Mouse (Mus musculus): ENCODE results near the gene Vps37c. TPM values are rescaled to one million over a fixed set of nuclear protein-coding genes. Genes with fewer than 3 reads are reported as not detected.

Vps37c gene
- polyA plus RNA-seq, 1 experiment from 2014 or later, result 25.1 TPM

DNA sequence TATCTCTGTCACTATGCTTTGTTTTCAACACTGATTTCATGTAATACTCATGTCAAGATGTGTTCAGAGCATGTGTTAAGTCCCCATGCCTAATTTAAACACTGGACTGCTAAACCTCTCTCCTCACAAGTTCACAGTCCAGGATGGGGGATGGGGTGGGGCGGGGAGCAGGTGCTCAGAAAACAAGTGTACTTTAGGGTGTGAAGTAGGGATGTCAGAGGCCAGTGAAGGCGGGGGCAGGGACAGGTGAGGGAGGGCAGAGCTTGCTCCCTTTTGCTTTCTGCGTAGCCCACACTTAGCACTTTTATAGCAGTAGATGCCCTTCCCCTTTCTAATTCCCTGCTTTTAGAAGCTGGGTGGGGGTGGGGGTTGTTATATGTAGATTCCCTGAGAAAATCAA lies 23.4 kb upstream of the Vps37c start:
- no peak for ATAC-seq (replicated peaks; ENCODE audit: insufficient number of reproducible peaks, insufficient read depth, low FRiP score, low read depth)
- WGBS, result 52% methylated on average over 3 of the region's 3 CpGs

DNA sequence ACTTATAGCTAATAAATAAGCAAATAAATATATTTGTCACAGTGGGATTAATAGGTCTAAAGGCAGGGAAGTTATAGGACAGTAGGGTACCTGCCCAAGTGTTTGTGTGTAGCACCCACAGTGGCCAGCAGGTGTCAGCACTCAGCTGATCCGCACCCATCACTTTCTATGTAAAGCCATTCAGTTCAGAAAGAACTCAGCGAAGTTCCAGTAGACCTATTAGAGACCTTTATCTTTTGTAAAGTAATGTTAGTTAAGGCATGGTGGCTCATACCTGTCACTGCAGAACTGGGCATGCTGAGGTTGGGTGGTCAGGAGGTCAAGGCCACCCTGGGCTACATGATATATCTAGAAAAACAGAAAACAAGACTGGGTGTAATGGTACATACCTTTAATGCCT lies 23.0 kb upstream of the Vps37c start:
- no peak overlapping the region for H3K27ac ChIP-seq
- no peak overlapping the region for H3K4me2 ChIP-seq
- H3K4me3 ChIP-seq, result no peak overlapping the region
- no peaks in the 10 kb centered on the region for H3K4me1 ChIP-seq (replicated peaks)
- ATAC-seq (replicated peaks; ENCODE audit: insufficient number of reproducible peaks, insufficient read depth, low FRiP score, low read depth), result no peak; the same call in 1 of the 2 replicates
- H3K9ac ChIP-seq, result no peak overlapping the region
- no peaks in the 10 kb centered on the region for H3K36me3 ChIP-seq
- H3K9me3 ChIP-seq (replicated peaks), result no peaks in the 10 kb centered on the region
- WGBS, result 16% methylated on average over 2 of the region's 2 CpGs
- no peaks in the 10 kb centered on the region; the same call in 1 of the 2 replicates for H3K27me3 ChIP-seq

More for the DNA sequence above, 23.4 kb upstream of the Vps37c start:
- no peak overlapping the region for H3K27ac ChIP-seq
- no peaks in the 10 kb centered on the region; the same call in 1 of the 2 replicates for H3K27me3 ChIP-seq
- no peaks in the 10 kb centered on the region for H3K9me3 ChIP-seq (replicated peaks)
- H3K9ac ChIP-seq, result no peak overlapping the region
- H3K4me1 ChIP-seq (replicated peaks), result no peaks in the 10 kb centered on the region
- H3K4me2 ChIP-seq, result no peak overlapping the region
- H3K36me3 ChIP-seq, result no peaks in the 10 kb centered on the region
- H3K4me3 ChIP-seq, result no peak overlapping the region

DNA sequence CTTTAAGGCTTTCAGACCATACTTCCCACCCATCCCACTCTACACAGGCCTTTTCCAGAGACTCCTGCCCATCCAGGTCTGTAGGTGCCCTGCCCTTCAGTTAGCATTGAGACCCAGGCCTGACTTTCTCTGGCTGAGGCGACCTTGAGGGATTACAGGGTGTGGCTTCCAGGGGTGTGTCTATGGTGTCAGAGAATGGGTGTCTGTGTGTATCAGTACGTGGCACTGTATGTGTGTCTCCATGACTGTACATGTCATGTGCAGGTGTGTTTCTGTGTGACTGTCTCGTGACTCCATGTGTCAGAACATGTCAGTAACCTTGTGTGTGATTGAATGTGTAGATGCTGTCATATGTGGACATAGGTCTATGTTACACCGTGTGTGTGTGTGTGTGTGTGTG lies 17.2 kb upstream of the Vps37c start:
- Histone ChIP-seq H3K9me3 (replicated peaks) (no peaks in the 10 kb centered on the region), H3K4me2 (no peak overlapping the region), H3K4me1 (replicated peaks) (no peaks in the 10 kb centered on the region), H3K9ac (no peak overlapping the region), H3K27me3 (no peaks in the 10 kb centered on the region), H3K36me3 (no peaks in the 10 kb centered on the region), H3K27ac (no peak overlapping the region), H3K4me3 (no peak overlapping the region)
- ATAC-seq (replicated peaks; ENCODE audit: insufficient number of reproducible peaks, insufficient read depth, low FRiP score, low read depth), result no peak
- 76% methylated on average over 4 of the region's 4 CpGs for WGBS

DNA sequence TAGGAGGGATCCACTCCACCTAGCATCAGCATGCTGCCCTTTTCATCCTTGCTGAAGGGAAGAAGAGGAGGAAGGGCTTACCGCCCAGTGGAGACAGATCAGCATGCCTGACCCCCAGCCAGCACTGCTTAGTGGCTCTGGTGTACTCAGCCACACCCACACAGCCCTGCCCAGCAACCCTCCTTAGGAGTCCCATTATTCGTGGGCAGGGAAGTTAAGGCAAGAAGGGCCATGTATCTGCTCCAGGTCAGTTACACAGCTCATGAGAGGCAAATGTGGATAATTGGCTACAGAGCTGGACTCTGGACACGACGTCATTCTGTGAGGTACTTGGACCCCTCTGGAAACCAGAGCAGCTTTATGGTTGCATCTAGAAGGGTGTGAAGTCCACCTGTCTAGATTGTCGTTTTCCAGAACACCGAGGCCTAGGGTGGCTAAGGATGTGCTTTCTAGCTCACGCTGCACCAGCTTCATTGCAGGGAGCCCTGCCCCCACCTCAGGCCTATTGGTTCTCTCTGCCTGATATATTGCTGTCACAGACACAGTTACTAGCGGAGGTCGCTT lies 16.6 kb upstream of the Vps37c start:
- H3K4me1 ChIP-seq (replicated peaks), result no peaks in the 10 kb centered on the region
- no peak overlapping the region for H3K27ac ChIP-seq
- H3K4me3 ChIP-seq, result no peak overlapping the region
- no peaks in the 10 kb centered on the region for H3K9me3 ChIP-seq (replicated peaks)
- H3K9ac ChIP-seq, result no peak overlapping the region
- ATAC-seq (replicated peaks; ENCODE audit: insufficient number of reproducible peaks, insufficient read depth, low FRiP score, low read depth), result no peak
- H3K4me2 ChIP-seq, result no peak overlapping the region
- no peaks in the 10 kb centered on the region for H3K27me3 ChIP-seq
- 66% methylated on average over 9 of the region's 9 CpGs for whole genome bisulfite sequencing
- H3K36me3 ChIP-seq, result no peaks in the 10 kb centered on the region

DNA sequence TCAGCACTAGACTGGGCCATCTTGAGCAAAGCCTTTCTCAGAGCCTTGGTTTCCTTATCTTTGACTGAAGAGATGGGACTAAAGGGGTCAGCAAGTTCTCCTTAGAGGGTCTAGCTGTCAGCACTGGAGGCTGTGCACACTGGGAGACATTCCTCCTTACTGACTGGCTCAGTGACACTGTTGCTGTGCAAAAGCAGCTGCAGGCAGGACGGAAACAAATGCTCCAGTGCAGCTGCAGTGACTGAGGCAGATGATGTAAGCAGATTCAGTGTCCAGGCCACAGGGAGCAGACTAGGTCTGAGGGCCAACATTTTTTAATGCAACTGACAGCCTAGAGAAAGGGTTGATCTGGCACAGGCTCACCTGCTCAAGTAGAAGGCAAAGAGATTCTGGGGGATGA lies 15.3 kb upstream of the Vps37c start:
- H3K27me3 ChIP-seq, result no peaks in the 10 kb centered on the region
- no peak overlapping the region for H3K4me2 ChIP-seq
- H3K4me3 ChIP-seq, result no peak overlapping the region
- H3K9ac ChIP-seq, result no peak overlapping the region
- H3K4me1 ChIP-seq (replicated peaks), result no peaks in the 10 kb centered on the region
- ATAC-seq (replicated peaks; ENCODE audit: insufficient number of reproducible peaks, insufficient read depth, low FRiP score, low read depth), result no peak
- H3K9me3 ChIP-seq (replicated peaks), result no peaks in the 10 kb centered on the region
- H3K36me3 ChIP-seq, result no peaks in the 10 kb centered on the region
- H3K27ac ChIP-seq, result no peak overlapping the region
- 52% methylated on average over 1 of the region's 1 CpGs for WGBS

DNA sequence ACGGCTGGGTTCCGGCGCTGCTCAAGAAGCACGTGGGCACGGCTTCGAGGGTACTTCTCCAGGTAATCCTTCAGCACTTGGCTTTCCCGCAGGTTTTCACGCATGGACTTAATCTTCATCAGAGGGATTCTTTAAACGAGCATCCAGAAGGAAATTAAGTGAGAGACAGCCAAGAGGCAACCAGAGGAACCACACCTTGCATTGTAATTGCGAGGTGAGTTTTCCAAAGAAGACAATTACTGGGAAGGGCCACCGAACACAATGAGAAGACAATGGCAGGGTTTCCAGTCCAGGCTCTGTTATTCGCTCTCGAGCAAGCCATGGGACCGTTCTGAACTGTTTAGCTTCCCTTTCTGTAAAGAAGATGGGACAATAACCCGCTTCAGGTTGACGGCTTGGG lies 11.9 kb upstream of the Vps37c start:
- Histone ChIP-seq H3K36me3 (no peaks in the 10 kb centered on the region), H3K4me2 (no peak overlapping the region), H3K9me3 (replicated peaks) (no peaks in the 10 kb centered on the region), H3K4me1 (replicated peaks) (0 out of 2 replicates have a peak, but pooled peaks cover 3% of the 10 kb centered on the region), H3K9ac (no peak overlapping the region), H3K27me3 (0 out of 2 replicates have a peak, but pooled peaks cover 3% of the 10 kb centered on the region), H3K4me3 (no peak overlapping the region), H3K27ac (no peak overlapping the region)
- 82% methylated on average over 16 of the region's 16 CpGs for WGBS
- no peak for ATAC-seq (replicated peaks; ENCODE audit: insufficient number of reproducible peaks, insufficient read depth, low FRiP score, low read depth)

DNA sequence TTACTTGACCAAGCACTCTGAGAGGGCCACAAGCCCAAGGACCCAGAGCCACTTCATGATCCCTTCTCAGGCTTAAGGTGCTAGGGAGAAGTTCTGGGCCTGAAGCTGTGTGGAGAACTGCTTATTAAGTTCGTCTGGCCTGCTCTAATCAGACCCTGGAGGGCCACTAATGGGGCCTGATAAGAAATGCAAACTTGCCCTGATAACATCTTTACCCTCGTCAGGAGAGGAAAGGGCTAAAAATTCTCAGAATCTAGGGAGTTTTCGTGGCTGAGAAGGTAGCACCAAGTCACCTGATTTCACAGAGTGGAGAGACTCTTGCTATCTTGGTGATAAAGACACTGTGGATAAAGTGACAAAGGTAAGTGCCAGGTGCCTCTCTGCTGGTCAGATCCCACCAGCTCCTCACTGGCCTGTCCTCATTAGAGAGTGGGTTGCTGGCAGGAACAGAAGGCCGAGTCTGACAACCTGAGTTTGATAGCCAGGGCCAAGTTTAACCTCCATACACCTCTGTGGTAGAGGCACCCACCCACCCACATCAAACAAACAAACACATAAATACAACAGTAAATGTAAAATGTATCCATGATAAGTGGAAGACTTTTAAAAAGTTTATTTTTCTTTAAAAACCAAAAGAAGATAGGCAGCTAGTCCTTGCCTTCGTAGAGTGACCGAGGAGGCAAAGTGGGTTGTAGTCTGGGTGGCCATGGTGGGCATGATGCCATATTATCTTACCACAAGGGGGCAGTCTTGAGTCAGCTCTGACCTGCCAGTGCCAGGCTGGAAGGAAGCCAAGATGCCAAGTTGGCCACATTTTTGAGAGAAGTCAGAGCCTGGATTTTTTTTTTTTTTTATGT lies 10.4 kb upstream of the Vps37c start, which contains the start of gene Pga5:
Gene Pga5 (minus strand): TSS at position 157 of the 857 bp plus-strand sequence.
- Histone ChIP-seq H3K27ac (no peak within 1 kb of the TSS), H3K9ac (no peak within 1 kb of the TSS), H3K4me3 (no peak within 1 kb of the TSS), H3K36me3 (no peaks in the 10 kb centered on the region), H3K4me1 (replicated peaks) (0 out of 2 replicates have a peak, but pooled peaks cover 3% of the 10 kb centered on the region), H3K27me3 (0 out of 2 replicates have a peak, but pooled peaks cover 3% of the 10 kb centered on the region), H3K9me3 (replicated peaks) (no peaks in the 10 kb centered on the region), H3K4me2 (no peak within 1 kb of the TSS)
- ATAC-seq (replicated peaks; ENCODE audit: insufficient number of reproducible peaks, insufficient read depth, low FRiP score, low read depth), result no peak; the same call in 1 of the 2 replicates
- WGBS, result 22% methylated on average over 6 of the region's 6 CpGs

DNA sequence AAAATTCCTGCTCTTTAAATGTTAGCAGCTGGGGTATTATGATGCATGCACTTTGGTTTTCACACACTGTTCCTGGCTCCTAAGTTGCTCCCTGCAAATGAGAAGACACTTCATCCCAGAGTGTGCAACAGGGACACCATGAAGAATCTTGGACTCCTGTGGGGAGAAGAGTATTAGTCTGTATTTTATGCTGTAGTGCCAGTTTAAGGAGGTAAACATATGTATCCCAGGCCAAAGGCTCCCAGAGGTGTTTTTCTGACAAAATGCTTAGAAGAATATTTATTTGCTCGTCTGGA lies 9.8 kb upstream of the Vps37c start:
- Histone ChIP-seq H3K9ac (no peak overlapping the region), H3K4me3 (no peak overlapping the region), H3K4me2 (no peak overlapping the region), H3K4me1 (replicated peaks) (0 out of 2 replicates have a peak, but pooled peaks cover 3% of the 10 kb centered on the region), H3K9me3 (replicated peaks) (no peaks in the 10 kb centered on the region), H3K27me3 (0 out of 2 replicates have a peak, but pooled peaks cover 3% of the 10 kb centered on the region), H3K27ac (no peak overlapping the region), H3K36me3 (no peaks in the 10 kb centered on the region)
- ATAC-seq (replicated peaks; ENCODE audit: insufficient number of reproducible peaks, insufficient read depth, low FRiP score, low read depth), result no peak
- 76% methylated on average over 1 of the region's 1 CpGs for WGBS

DNA sequence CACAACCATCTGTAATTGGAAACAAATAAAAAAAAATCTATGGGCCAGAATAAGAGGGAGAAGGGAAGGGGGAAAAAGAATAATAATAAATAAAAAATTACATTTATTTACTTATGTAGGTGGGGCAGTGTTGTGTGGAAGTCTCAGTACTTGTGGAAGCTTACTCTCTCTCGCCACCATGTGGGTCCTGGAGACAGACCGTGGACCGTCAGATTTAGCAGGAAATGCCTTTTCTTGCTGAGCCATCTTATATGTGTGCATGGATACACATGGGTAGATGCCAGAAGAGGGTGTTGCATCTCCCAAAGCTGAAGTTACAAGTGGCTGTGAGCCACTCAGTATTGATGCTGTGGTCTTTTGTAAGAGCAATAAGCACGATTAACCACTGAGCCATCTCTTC lies 7.0 kb upstream of the Vps37c start:
- ATAC-seq (replicated peaks; ENCODE audit: insufficient number of reproducible peaks, insufficient read depth, low FRiP score, low read depth), result no peak
- 0 out of 2 replicates have a peak, but pooled peaks cover 3% of the 10 kb centered on the region for H3K4me1 ChIP-seq (replicated peaks)
- 54% methylated on average over 4 of the region's 4 CpGs for WGBS
- H3K27me3 ChIP-seq, result 0 out of 2 replicates have a peak, but pooled peaks cover 3% of the 10 kb centered on the region
- no peak overlapping the region for H3K27ac ChIP-seq
- no peak overlapping the region for H3K4me2 ChIP-seq
- no peaks in the 10 kb centered on the region for H3K36me3 ChIP-seq
- no peak overlapping the region for H3K4me3 ChIP-seq
- H3K9ac ChIP-seq, result no peak overlapping the region
- H3K9me3 ChIP-seq (replicated peaks), result no peaks in the 10 kb centered on the region

DNA sequence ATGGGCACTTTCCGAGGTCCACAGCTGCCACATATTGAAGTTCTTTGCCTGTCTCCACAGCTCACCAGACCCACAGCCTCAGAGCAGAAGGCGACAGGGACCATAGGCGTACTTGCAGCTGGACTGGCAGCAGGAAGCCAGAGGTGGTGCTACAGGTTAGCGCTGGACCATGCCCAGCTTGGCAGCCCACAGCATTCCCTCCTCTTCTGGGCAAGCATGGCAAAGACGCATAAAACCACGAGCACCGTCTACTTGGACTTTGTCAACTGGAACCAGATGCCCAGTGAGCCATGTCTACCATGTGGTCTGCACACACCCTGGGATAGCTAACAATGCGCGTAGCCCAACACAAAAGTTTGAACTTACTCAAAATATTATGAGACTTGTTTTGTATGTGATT lies 3.5 kb upstream of the Vps37c start:
- Histone ChIP-seq H3K4me1 (replicated peaks) (peaks cover 16% of the 10 kb centered on the region), H3K9ac (no peak overlapping the region), H3K9me3 (replicated peaks) (no peaks in the 10 kb centered on the region), H3K4me3 (no peak overlapping the region), H3K4me2 (no peak overlapping the region), H3K27me3 (0 out of 2 replicates have a peak, but pooled peaks cover 3% of the 10 kb centered on the region), H3K27ac (no peak overlapping the region), H3K36me3 (no peaks in the 10 kb centered on the region)
- 92% methylated on average over 9 of the region's 9 CpGs for WGBS
- no peak for ATAC-seq (replicated peaks; ENCODE audit: insufficient number of reproducible peaks, insufficient read depth, low FRiP score, low read depth)

DNA sequence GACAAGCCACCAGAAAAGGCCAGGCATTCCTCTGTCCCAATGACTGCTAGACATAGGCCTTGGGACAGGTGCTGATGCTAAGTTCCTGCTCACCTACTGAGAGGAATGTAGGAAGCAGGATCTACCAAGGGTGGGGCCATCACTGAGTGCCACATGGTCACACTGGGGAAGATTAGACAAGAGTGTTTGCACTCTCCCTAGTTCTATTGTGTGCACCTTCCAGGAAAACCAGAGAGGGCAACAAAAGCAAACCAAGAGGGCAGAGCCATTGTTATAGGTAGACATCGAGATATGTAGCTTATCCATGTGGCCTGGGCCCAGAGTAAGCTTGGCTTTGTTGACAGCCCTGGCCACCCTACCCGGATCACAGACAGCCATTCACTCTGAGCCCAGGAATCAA lies 2.8 kb upstream of the Vps37c start:
- Histone ChIP-seq H3K4me3 (no peak overlapping the region), H3K27me3 (0 out of 2 replicates have a peak, but pooled peaks cover 3% of the 10 kb centered on the region), H3K9ac (no peak overlapping the region), H3K27ac (no peak overlapping the region), H3K9me3 (replicated peaks) (no peaks in the 10 kb centered on the region), H3K4me2 (no peak overlapping the region), H3K36me3 (no peaks in the 10 kb centered on the region), H3K4me1 (replicated peaks) (peaks cover 23% of the 10 kb centered on the region)
- ATAC-seq (replicated peaks; ENCODE audit: insufficient number of reproducible peaks, insufficient read depth, low FRiP score, low read depth), result no peak
- 73% methylated on average over 2 of the region's 2 CpGs for WGBS

Data from heart, embryonic 15.5 days (tissue).